Mouse (Mus musculus) spleen, adult 18-20 months (tissue): Measurements from ENCODE around the gene Iba57.

Experiments
- DNase-seq, 2 experiments: peaks; one replicate each; pipeline ENCODE4 v3.0.0; 2022; ENCODE audit warnings: mixed read lengths in 2 of 2

Iba57 gene

GRCm38 (mm10) chr11:59132065-59132464 is 31.5 kb downstream of the Iba57 start:
- DNase-seq, result no peak

GRCm38 (mm10) chr11:59131348-59131919 is 32.1 kb downstream of the Iba57 start:
- no peak for DNase-seq

GRCm38 (mm10) chr11:59130782-59131181 is 32.8 kb downstream of the Iba57 start:
- DNase-seq, result no peak

GRCm38 (mm10) chr11:59105945-59106344 is 57.6 kb downstream of the Iba57 start:
- no peak for DNase-seq
